Mouse (Mus musculus) cortical plate, adult 2 months (tissue): Measurements from ENCODE around the gene Olfr1330.

Source experiments
- CTCF ChIP-seq: fragments of 200-500 bp; IDR thresholded peaks from 2 replicates; pipeline ENCODE4 v1.5.1; 2011; ENCODE audit warnings: mild to moderate bottlenecking, control low read depth, low read length; ENCODE audit not compliant: insufficient read depth; ENCODE audit errors: extremely low read depth
- POLR2A ChIP-seq: fragments of 200-500 bp; IDR thresholded peaks from 2 replicates; pipeline ENCODE4 v1.6.1; 2011; ENCODE audit warnings: mild to moderate bottlenecking, low read length, control low read depth; ENCODE audit not compliant: insufficient read depth; ENCODE audit errors: extremely low read depth

- no peak for TF ChIP-seq CTCF
- TF ChIP-seq POLR2A = no peak
These were observed at the start of gene Olfr1330 for GRCm38 (mm10) chr4:118888297-118888696.
